Mouse (Mus musculus): ENCODE measurements around the gene Gucd1. TPM values are rescaled to one million over a fixed set of nuclear protein-coding genes. Genes with fewer than 3 reads are reported as not detected.
"Not testable (repeated sequence)": the region's sequence is repeated elsewhere in the genome, so short reads cannot be mapped to it uniquely, and the experiment has no call there.

Gene Gucd1
- polyA plus RNA-seq (2015; fragmentation: Nextera tagmentation; extraction: Ambion mirVana) = 19.7 and 20.7 TPM in 2 replicates

- peak; percentile 95 for ATAC-seq
- under 1% methylated on average over 20 of the region's 20 CpGs for WGBS
- Histone ChIP-seq H3K27ac (ENCODE audit: low read length) (peak within 1 kb of the TSS; percentile 92), H3K9ac (ENCODE audit: low read depth, low read length) (peak within 1 kb of the TSS; percentile 97), H3K27me3 (ENCODE audit: control insufficient read depth, insufficient read depth, low read depth, low read length) (no peaks in the 10 kb centered on the region), H3K9me3 (replicated peaks; ENCODE audit: control insufficient read depth, low read length, poor library complexity, severe bottlenecking) (no peaks in the 10 kb centered on the region), H3K4me2 (ENCODE audit: low read length) (peak within 1 kb of the TSS; percentile 77), H3K4me1 (ENCODE audit: control insufficient read depth, insufficient read depth, low read length) (peaks cover 39% of the 10 kb centered on the region), H3K36me3 (ENCODE audit: control insufficient read depth, insufficient read depth, low read length) (peaks cover 5% of the 10 kb centered on the region; the same call in 1 of the 2 replicates), H3K4me3 (ENCODE audit: low read depth, low read length) (peak within 1 kb of the TSS; percentile 85)
Observed at GRCm38 (mm10) chr10:75517758-75518143, at the start of gene Gucd1. Gene Gucd1, minus strand, starts transcription at chr10:75517972.

DNA sequence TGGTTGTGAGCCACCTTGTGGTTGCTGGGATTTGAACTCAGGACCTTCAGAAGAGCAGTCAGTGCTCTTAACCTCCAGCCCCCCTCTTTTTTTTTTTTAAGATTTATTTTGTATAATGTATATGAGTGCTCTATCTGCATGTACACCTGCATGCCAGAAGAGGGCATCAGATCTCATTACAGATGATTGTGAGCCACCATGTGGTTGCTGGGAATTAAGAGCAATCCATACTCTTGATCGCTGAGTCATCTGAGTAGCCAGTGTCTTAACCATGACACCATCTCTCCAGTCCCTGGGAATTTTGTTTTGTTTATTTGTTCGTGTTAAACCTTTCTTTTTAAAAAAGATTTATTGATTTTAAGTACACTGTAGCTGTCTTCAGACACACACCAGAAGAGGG, 49.0 kb upstream of the Gucd1 start:
- ATAC-seq; H3K9me3 ChIP-seq (replicated peaks; ENCODE audit: control insufficient read depth, low read length, poor library complexity, severe bottlenecking); H3K27ac ChIP-seq (ENCODE audit: low read length); H3K4me2 ChIP-seq (ENCODE audit: low read length); H3K4me3 ChIP-seq (ENCODE audit: low read depth, low read length); H3K36me3 ChIP-seq (ENCODE audit: control insufficient read depth, insufficient read depth, low read length); H3K27me3 ChIP-seq (ENCODE audit: control insufficient read depth, insufficient read depth, low read depth, low read length); H3K9ac ChIP-seq (ENCODE audit: low read depth, low read length); H3K4me1 ChIP-seq (ENCODE audit: control insufficient read depth, insufficient read depth, low read length): not testable (repeated sequence)
- 87% methylated on average over 2 of the region's 2 CpGs for WGBS

- H3K9me3 ChIP-seq (replicated peaks; ENCODE audit: control insufficient read depth, low read length, poor library complexity, severe bottlenecking) = no peaks in the 10 kb centered on the region
- no peaks in the 10 kb centered on the region for H3K27me3 ChIP-seq (ENCODE audit: control insufficient read depth, insufficient read depth, low read depth, low read length)
- H3K9ac ChIP-seq (ENCODE audit: low read depth, low read length) = no peak overlapping the region
- no peak overlapping the region for H3K27ac ChIP-seq (ENCODE audit: low read length)
- H3K4me2 ChIP-seq (ENCODE audit: low read length) = no peak overlapping the region
- H3K4me1 ChIP-seq (ENCODE audit: control insufficient read depth, insufficient read depth, low read length) = peaks cover under 1% of the 10 kb centered on the region; the same call in 1 of the 2 replicates
- H3K4me3 ChIP-seq (ENCODE audit: low read depth, low read length) = no peak overlapping the region
- WGBS = 82% methylated on average over 5 of the region's 5 CpGs
- no peaks in the 10 kb centered on the region for H3K36me3 ChIP-seq (ENCODE audit: control insufficient read depth, insufficient read depth, low read length)
- ATAC-seq = no peak
Observed at GRCm38 (mm10) chr10:75566321-75566720, 48.5 kb upstream of the Gucd1 start.

- H3K4me3 ChIP-seq (ENCODE audit: low read depth, low read length) = no peak overlapping the region
- WGBS = 85% methylated on average over 7 of the region's 7 CpGs
- ATAC-seq = no peak
- H3K27ac ChIP-seq (ENCODE audit: low read length) = no peak overlapping the region
- no peak overlapping the region for H3K4me2 ChIP-seq (ENCODE audit: low read length)
- H3K36me3 ChIP-seq (ENCODE audit: control insufficient read depth, insufficient read depth, low read length) = no peaks in the 10 kb centered on the region
- peaks cover 5% of the 10 kb centered on the region; the same call in 1 of the 2 replicates for H3K4me1 ChIP-seq (ENCODE audit: control insufficient read depth, insufficient read depth, low read length)
- H3K27me3 ChIP-seq (ENCODE audit: control insufficient read depth, insufficient read depth, low read depth, low read length) = no peaks in the 10 kb centered on the region
- H3K9ac ChIP-seq (ENCODE audit: low read depth, low read length) = no peak overlapping the region
- no peaks in the 10 kb centered on the region for H3K9me3 ChIP-seq (replicated peaks; ENCODE audit: control insufficient read depth, low read length, poor library complexity, severe bottlenecking)
Observed at GRCm38 (mm10) chr10:75565906-75566305, 48.1 kb upstream of the Gucd1 start.

DNA sequence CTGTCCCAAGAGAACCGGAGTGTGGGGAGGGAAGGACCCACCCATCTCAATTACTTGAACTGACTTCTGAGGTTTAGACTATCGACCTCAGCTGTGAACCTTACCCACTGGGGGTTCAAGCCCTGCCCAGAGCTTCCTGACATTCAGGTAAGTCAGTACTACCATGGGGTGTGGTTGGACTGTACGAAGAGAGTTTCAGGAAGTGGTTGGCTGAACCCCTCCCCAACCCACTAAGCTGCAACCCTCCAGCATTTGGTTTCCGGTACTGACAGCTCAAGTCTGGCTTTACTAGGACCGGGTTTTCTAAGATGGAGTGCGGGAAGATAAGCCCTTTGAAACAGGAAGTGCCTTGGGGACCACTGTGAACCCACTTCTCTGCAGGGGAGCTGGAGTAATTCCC, 47.7 kb upstream of the Gucd1 start:
- no peak for ATAC-seq
- Histone ChIP-seq H3K27ac (ENCODE audit: low read length) (no peak overlapping the region), H3K27me3 (ENCODE audit: control insufficient read depth, insufficient read depth, low read depth, low read length) (no peaks in the 10 kb centered on the region), H3K4me1 (ENCODE audit: control insufficient read depth, insufficient read depth, low read length) (peaks cover 9% of the 10 kb centered on the region; the same call in 1 of the 2 replicates), H3K9me3 (replicated peaks; ENCODE audit: control insufficient read depth, low read length, poor library complexity, severe bottlenecking) (no peaks in the 10 kb centered on the region), H3K4me2 (ENCODE audit: low read length) (no peak overlapping the region), H3K36me3 (ENCODE audit: control insufficient read depth, insufficient read depth, low read length) (no peaks in the 10 kb centered on the region), H3K9ac (ENCODE audit: low read depth, low read length) (no peak overlapping the region), H3K4me3 (ENCODE audit: low read depth, low read length) (no peak overlapping the region)
- 77% methylated on average over 6 of the region's 6 CpGs for WGBS

DNA sequence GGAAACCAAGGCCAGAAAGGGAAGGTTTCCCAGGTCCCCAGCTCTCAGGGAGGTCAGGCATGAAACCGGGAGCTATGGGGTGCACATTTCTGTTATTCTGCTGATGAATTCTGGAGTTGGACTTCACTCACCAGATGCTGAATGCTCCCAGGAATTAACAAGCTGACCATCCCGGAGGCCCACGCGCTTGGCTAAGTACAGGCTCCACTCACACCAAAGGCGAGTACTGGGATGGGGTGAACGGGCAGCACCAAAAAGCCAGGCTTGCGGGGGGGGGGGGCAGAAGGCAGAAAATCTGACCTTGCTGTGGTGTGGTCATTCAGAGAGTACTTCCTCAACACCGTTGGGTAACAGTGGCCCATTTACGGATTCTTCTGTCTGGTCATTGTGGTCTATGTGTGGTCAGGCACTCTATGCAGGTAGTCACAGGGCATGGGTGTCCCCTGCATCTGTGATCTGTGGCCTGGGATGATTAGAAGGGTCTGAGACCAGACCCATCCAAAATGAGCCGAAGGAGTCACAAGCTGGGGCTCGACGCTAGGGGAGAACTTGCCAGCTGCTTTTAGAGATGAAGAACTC, 47.0 kb upstream of the Gucd1 start:
- H3K4me2 ChIP-seq (ENCODE audit: low read length) = no peak overlapping the region
- H3K4me1 ChIP-seq (ENCODE audit: control insufficient read depth, insufficient read depth, low read length) = peaks cover 12% of the 10 kb centered on the region; the same call in 1 of the 2 replicates
- 87% methylated on average over 12 of the region's 12 CpGs for WGBS

GRCm38 (mm10) chr10:75562596-75562995, 44.8 kb upstream of the Gucd1 start:
- Histone ChIP-seq H3K4me1 (ENCODE audit: control insufficient read depth, insufficient read depth, low read length) (peaks cover 23% of the 10 kb centered on the region), H3K9ac (ENCODE audit: low read depth, low read length) (no peak overlapping the region), H3K27me3 (ENCODE audit: control insufficient read depth, insufficient read depth, low read depth, low read length) (no peaks in the 10 kb centered on the region), H3K4me2 (ENCODE audit: low read length) (no peak overlapping the region), H3K36me3 (ENCODE audit: control insufficient read depth, insufficient read depth, low read length) (no peaks in the 10 kb centered on the region), H3K9me3 (replicated peaks; ENCODE audit: control insufficient read depth, low read length, poor library complexity, severe bottlenecking) (no peaks in the 10 kb centered on the region), H3K4me3 (ENCODE audit: low read depth, low read length) (no peak overlapping the region), H3K27ac (ENCODE audit: low read length) (no peak overlapping the region)
- ATAC-seq = no peak
- 89% methylated on average over 8 of the region's 8 CpGs for WGBS

More for the DNA sequence above, 47.0 kb upstream of the Gucd1 start:
- H3K4me3 ChIP-seq (ENCODE audit: low read depth, low read length) = no peak overlapping the region
- no peaks in the 10 kb centered on the region for H3K36me3 ChIP-seq (ENCODE audit: control insufficient read depth, insufficient read depth, low read length)
- no peaks in the 10 kb centered on the region for H3K9me3 ChIP-seq (replicated peaks; ENCODE audit: control insufficient read depth, low read length, poor library complexity, severe bottlenecking)
- no peak overlapping the region for H3K9ac ChIP-seq (ENCODE audit: low read depth, low read length)
- no peak for ATAC-seq
- H3K27me3 ChIP-seq (ENCODE audit: control insufficient read depth, insufficient read depth, low read depth, low read length) = no peaks in the 10 kb centered on the region
- no peak overlapping the region for H3K27ac ChIP-seq (ENCODE audit: low read length)

GRCm38 (mm10) chr10:75561071-75561654, 43.4 kb upstream of the Gucd1 start, which contains the start of gene Ggt1:
Gene Ggt1, plus strand, starts transcription at chr10:75561604.
- WGBS = 56% methylated on average over 10 of the region's 10 CpGs
- Histone ChIP-seq H3K4me3 (ENCODE audit: low read depth, low read length) (peak within 1 kb of the TSS; percentile 55), H3K27ac (ENCODE audit: low read length) (peak within 1 kb of the TSS; percentile 97), H3K4me2 (ENCODE audit: low read length) (peak within 1 kb of the TSS; percentile 88), H3K4me1 (ENCODE audit: control insufficient read depth, insufficient read depth, low read length) (peaks cover 36% of the 10 kb centered on the region), H3K9ac (ENCODE audit: low read depth, low read length) (peak within 1 kb of the TSS; percentile 85), H3K36me3 (ENCODE audit: control insufficient read depth, insufficient read depth, low read length) (0 out of 2 replicates have a peak, but pooled peaks cover 4% of the 10 kb centered on the region), H3K9me3 (replicated peaks; ENCODE audit: control insufficient read depth, low read length, poor library complexity, severe bottlenecking) (no peaks in the 10 kb centered on the region), H3K27me3 (ENCODE audit: control insufficient read depth, insufficient read depth, low read depth, low read length) (no peaks in the 10 kb centered on the region)
- no peak for ATAC-seq

GRCm38 (mm10) chr10:75560549-75560899, 42.8 kb upstream of the Gucd1 start:
- no peaks in the 10 kb centered on the region for H3K27me3 ChIP-seq (ENCODE audit: control insufficient read depth, insufficient read depth, low read depth, low read length)
- H3K27ac ChIP-seq (ENCODE audit: low read length) = peak overlapping the region; percentile 97
- peak overlapping the region; percentile 55 for H3K4me3 ChIP-seq (ENCODE audit: low read depth, low read length)
- H3K9ac ChIP-seq (ENCODE audit: low read depth, low read length) = peak overlapping the region; percentile 85
- H3K4me2 ChIP-seq (ENCODE audit: low read length) = peak overlapping the region; percentile 88
- H3K36me3 ChIP-seq (ENCODE audit: control insufficient read depth, insufficient read depth, low read length) = peaks cover 4% of the 10 kb centered on the region; the same call in 1 of the 2 replicates
- peak; percentile 22 for ATAC-seq
- peaks cover 36% of the 10 kb centered on the region for H3K4me1 ChIP-seq (ENCODE audit: control insufficient read depth, insufficient read depth, low read length)
- 8% methylated on average over 6 of the region's 6 CpGs for WGBS
- H3K9me3 ChIP-seq (replicated peaks; ENCODE audit: control insufficient read depth, low read length, poor library complexity, severe bottlenecking) = no peaks in the 10 kb centered on the region

Measured in midbrain, embryonic 16.5 days (tissue).